Mouse (Mus musculus) MEL (cell line): ENCODE data around the gene Ndufs2. TPM values are rescaled to one million over a fixed set of nuclear protein-coding genes. Genes with fewer than 3 reads are reported as not detected.

Experiments
- DNase-seq: peaks from one replicate; pipeline ENCODE4 v3.0.0; 2011; ENCODE audit warnings: low read depth, low spot score
- H3K27ac ChIP-seq: 2 replicates; pipeline ENCODE4 v1.5.1; 2012; ENCODE audit warnings: low read depth, mild to moderate bottlenecking, control low read depth, low read length, moderate library complexity; ENCODE audit not compliant: control insufficient read depth
- H3K27me3 ChIP-seq, 2 experiments: fragments of 150-350 bp in 1 of 2; sonication (generic) in 1 of 2; 2 replicates each; pipeline ENCODE4 v1.6.1; 2012; ENCODE audit warnings: low read length in 2 of 2, mild to moderate bottlenecking in 2 of 2, improper control_type of control experiment in 1 of 2, moderate library complexity in 1 of 2; ENCODE audit not compliant: insufficient read depth in 2 of 2, control insufficient read depth in 1 of 2
- H3K36me3 ChIP-seq, 2 experiments: 2 replicates each; pipeline ENCODE4 v1.6.1; 2012 to 2014; ENCODE audit warnings: low read length in 2 of 2, improper control_type of control experiment in 1 of 2, inconsistent platforms in 1 of 2, mild to moderate bottlenecking in 1 of 2; ENCODE audit not compliant: insufficient read depth in 2 of 2, control insufficient read depth in 1 of 2
- H3K4me1 ChIP-seq, 2 experiments: fragments of 150-350 bp in 1 of 2; sonication (generic) in 1 of 2; 2 replicates each; pipeline ENCODE4 v1.6.1; 2012; ENCODE audit warnings: low read length in 2 of 2, improper control_type of control experiment in 1 of 2, mild to moderate bottlenecking in 1 of 2; ENCODE audit not compliant: insufficient read depth in 2 of 2, control insufficient read depth in 1 of 2
- H3K4me3 ChIP-seq, 2 experiments: fragments of 150-350 bp in 1 of 2; sonication (generic) in 1 of 2; 2 replicates each; pipeline ENCODE4 v1.5.1; 2012; ENCODE audit warnings: low read depth in 2 of 2, low read length in 2 of 2, mild to moderate bottlenecking in 2 of 2, moderate library complexity in 2 of 2, control low read depth in 1 of 2, improper control_type of control experiment in 1 of 2; ENCODE audit not compliant: control insufficient read depth in 1 of 2, insufficient read depth in 1 of 2
- H3K79me2 ChIP-seq: 2 replicates; pipeline ENCODE4 v1.6.1; 2012; ENCODE audit warnings: mild to moderate bottlenecking, low read length, moderate library complexity; ENCODE audit not compliant: control insufficient read depth, poor library complexity, insufficient read depth
- H3K9ac ChIP-seq: 2 replicates; pipeline ENCODE4 v1.6.1; 2012; ENCODE audit warnings: low read depth, mild to moderate bottlenecking, control low read depth, low read length, moderate library complexity; ENCODE audit not compliant: control insufficient read depth, poor library complexity, severe bottlenecking
- H3K9me3 ChIP-seq: fragments of 150-350 bp; sonication (generic); replicated peaks from 2 replicates; pipeline ENCODE4 v1.6.1; 2012; ENCODE audit warnings: mild to moderate bottlenecking, low read length, improper control_type of control experiment, moderate library complexity; ENCODE audit not compliant: insufficient read depth
- CHD1 ChIP-seq: IDR thresholded peaks from 2 replicates; pipeline ENCODE4 v1.6.1; 2012; ENCODE audit warnings: low read depth, mild to moderate bottlenecking, inconsistent platforms, low read length, improper control_type of control experiment
- CHD2 ChIP-seq: IDR thresholded peaks from 2 replicates; pipeline ENCODE4 v1.6.1; 2011; ENCODE audit warnings: low read length, improper control_type of control experiment
- CTCF ChIP-seq, 3 experiments: IDR thresholded peaks in 2 of 3; conservative IDR thresholded peaks in 1 of 3; 2 replicates each; pipeline ENCODE4 v1.5.1; 2011 to 2012; ENCODE audit warnings: low read length in 3 of 3, low read depth in 2 of 3, mild to moderate bottlenecking in 2 of 3, improper control_type of control experiment in 1 of 3, inconsistent platforms in 1 of 3, mixed read lengths in 1 of 3, moderate library complexity in 1 of 3; ENCODE audit not compliant: control insufficient read depth in 1 of 3, insufficient read depth in 1 of 3, poor library complexity in 1 of 3, severe bottlenecking in 1 of 3
- ELF1 ChIP-seq: IDR thresholded peaks from 2 replicates; pipeline ENCODE4 v1.6.1; 2014; ENCODE audit warnings: low read depth, mild to moderate bottlenecking, inconsistent platforms, low read length, improper control_type of control experiment, moderate library complexity
- ETS1 ChIP-seq: IDR thresholded peaks from 2 replicates; pipeline ENCODE4 v1.6.1; 2012; ENCODE audit warnings: low read depth, mild to moderate bottlenecking, inconsistent platforms, low read length, improper control_type of control experiment, moderate library complexity
- GABPA ChIP-seq: IDR thresholded peaks from 2 replicates; pipeline ENCODE4 v1.6.1; 2012; ENCODE audit warnings: low read depth, mild to moderate bottlenecking, inconsistent platforms, low read length, improper control_type of control experiment, moderate library complexity
- HCFC1 ChIP-seq: IDR thresholded peaks from 2 replicates; pipeline ENCODE4 v1.6.1; 2012; ENCODE audit warnings: low read depth, mild to moderate bottlenecking, inconsistent platforms, low read length, improper control_type of control experiment, moderate library complexity
- KAT2A ChIP-seq: conservative IDR thresholded peaks from 2 replicates; pipeline ENCODE4 v1.6.1; 2012; ENCODE audit warnings: low read depth, low read length, improper control_type of control experiment, inconsistent platforms
- MAFK ChIP-seq: IDR thresholded peaks from 2 replicates; pipeline ENCODE4 v1.6.1; 2011; ENCODE audit warnings: low read depth, mild to moderate bottlenecking, low read length, improper control_type of control experiment, borderline replicate concordance
- MAX ChIP-seq: IDR thresholded peaks from 2 replicates; pipeline ENCODE4 v1.6.1; 2011; ENCODE audit warnings: low read length, improper control_type of control experiment
- MAZ ChIP-seq: IDR thresholded peaks from 2 replicates; pipeline ENCODE4 v1.6.1; 2012; ENCODE audit warnings: low read depth, mild to moderate bottlenecking, inconsistent platforms, low read length, improper control_type of control experiment
- MYB ChIP-seq: IDR thresholded peaks from 2 replicates; pipeline ENCODE4 v1.6.1; 2011; ENCODE audit warnings: mild to moderate bottlenecking, low read depth, low read length, improper control_type of control experiment
- MYC ChIP-seq: IDR thresholded peaks from 2 replicates; pipeline ENCODE4 v1.6.1; 2011; ENCODE audit warnings: low read depth, mild to moderate bottlenecking, low read length, improper control_type of control experiment, moderate library complexity
- NRF1 ChIP-seq: IDR thresholded peaks from 2 replicates; pipeline ENCODE4 v1.6.1; 2014; ENCODE audit warnings: low read depth, mild to moderate bottlenecking, inconsistent platforms, low read length, improper control_type of control experiment, moderate library complexity; ENCODE audit not compliant: poor library complexity, insufficient read depth, severe bottlenecking
- POLR2A ChIP-seq, 2 experiments: IDR thresholded peaks; 2 replicates each; pipeline ENCODE4 v1.6.1; 2011 to 2012; ENCODE audit warnings: low read length in 2 of 2, mild to moderate bottlenecking in 2 of 2, control low read depth in 1 of 2, improper control_type of control experiment in 1 of 2, low read depth in 1 of 2, moderate library complexity in 1 of 2; ENCODE audit not compliant: control insufficient read depth in 1 of 2, insufficient read depth in 1 of 2, poor library complexity in 1 of 2
- RCOR1 ChIP-seq: IDR thresholded peaks from 2 replicates; pipeline ENCODE4 v1.6.1; 2012; ENCODE audit warnings: low read depth, mild to moderate bottlenecking, inconsistent platforms, low read length, improper control_type of control experiment
- SIN3A ChIP-seq: IDR thresholded peaks from 2 replicates; pipeline ENCODE4 v1.6.1; 2012; ENCODE audit warnings: low read length, improper control_type of control experiment, inconsistent platforms
- SMC3 ChIP-seq: IDR thresholded peaks from 2 replicates; pipeline ENCODE4 v1.6.1; 2011; ENCODE audit warnings: low read depth, low read length, improper control_type of control experiment
- TAL1 ChIP-seq: IDR thresholded peaks from 2 replicates; pipeline ENCODE4 v1.6.1; 2012; ENCODE audit warnings: mild to moderate bottlenecking, inconsistent platforms, low read length, moderate library complexity, mixed read lengths
- TBP ChIP-seq: IDR thresholded peaks from 2 replicates; pipeline ENCODE4 v1.8.0; 2011; ENCODE audit warnings: low read depth, low read length, improper control_type of control experiment
- TCF12 ChIP-seq: IDR thresholded peaks from 2 replicates; pipeline ENCODE4 v1.6.1; 2014; ENCODE audit warnings: low read depth, mild to moderate bottlenecking, inconsistent platforms, low read length, improper control_type of control experiment, moderate library complexity
- UBTF ChIP-seq: IDR thresholded peaks from 2 replicates; pipeline ENCODE4 v1.6.1; 2012; ENCODE audit warnings: low read depth, mild to moderate bottlenecking, inconsistent platforms, low read length, improper control_type of control experiment, moderate library complexity, borderline replicate concordance; ENCODE audit not compliant: insufficient read depth
- USF2 ChIP-seq, 2 experiments: IDR thresholded peaks; 2 replicates each; pipeline ENCODE4 v1.6.1; 2011 to 2012; ENCODE audit warnings: improper control_type of control experiment in 2 of 2, low read length in 2 of 2, borderline replicate concordance in 1 of 2, inconsistent platforms in 1 of 2, low read depth in 1 of 2, mild to moderate bottlenecking in 1 of 2; ENCODE audit not compliant: insufficient read depth in 1 of 2
- ZC3H11A ChIP-seq: IDR thresholded peaks from 2 replicates; pipeline ENCODE4 v1.6.1; 2012; ENCODE audit warnings: low read depth, mild to moderate bottlenecking, inconsistent platforms, low read length, improper control_type of control experiment
- ZKSCAN1 ChIP-seq: IDR thresholded peaks from 2 replicates; pipeline ENCODE4 v1.6.1; 2012; ENCODE audit warnings: low read depth, mild to moderate bottlenecking, inconsistent platforms, low read length, improper control_type of control experiment, moderate library complexity
- polyA plus RNA-seq, 2 experiments: library from polyadenylated mRNA; stranded (reverse) in 1 of 2; unstranded in 1 of 2; fragments of >175 nt in 1 of 2; fragments of >200 nt in 1 of 2; gene quantifications; 2 replicates each; pipeline versions ENCODE4 v1.2.1 to v1.2.4; 2012; ENCODE audit warnings: low replicate concordance in 2 of 2, low read depth in 1 of 2; ENCODE audit not compliant: insufficient read length in 2 of 2, insufficient read depth in 1 of 2, missing spikeins in 1 of 2
- total RNA-seq: library from RNA; depleted of rRNA; stranded (reverse); fragments of 300-350 nt; gene quantifications from 2 replicates; pipeline ENCODE4 v1.2.3, GENCODE M21; 2012

The Ndufs2 gene
- total and polyA plus RNA-seq, 3 experiments, result 169 to 415 (median 292) TPM

DNA sequence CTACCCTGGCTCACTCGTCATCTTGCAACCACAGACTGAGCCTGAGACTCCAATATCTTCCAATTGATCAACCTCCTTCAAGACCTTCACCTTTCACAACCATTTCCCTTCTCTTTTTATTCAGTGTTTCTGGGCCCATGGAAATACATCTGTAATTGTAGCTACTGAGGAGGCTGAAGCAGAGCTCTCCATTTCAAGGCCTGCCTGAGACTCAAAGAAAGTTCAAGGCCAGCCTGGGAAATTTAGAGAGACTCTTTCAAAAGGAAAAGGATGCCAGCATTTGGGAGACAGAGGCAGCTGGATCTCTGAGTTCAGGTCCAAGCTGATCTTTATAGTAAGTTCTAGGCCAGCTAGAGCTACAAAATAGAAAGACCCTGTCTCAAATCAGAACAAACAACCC lies 23.3 kb downstream of the Ndufs2 start:
- Histone ChIP-seq H3K9ac (no peak overlapping the region), H3K4me1 (peaks cover 0 to 6% of the 10 kb centered on the region in 2 experiments; a peak in 3 of 4 replicates), H3K4me3 (no peak overlapping the region), H3K27me3 (no peaks in the 10 kb centered on the region), H3K36me3 (peaks cover 0 to 4% of the 10 kb centered on the region in 2 experiments; a peak in 2 of 4 replicates), H3K27ac (no peak overlapping the region), H3K9me3 (no peaks in the 10 kb centered on the region), H3K79me2 (no peaks in the 10 kb centered on the region)
- TF ChIP-seq MYC (no peak), ZC3H11A (no peak), GABPA (no peak), ELF1 (no peak)
- no peak for DNase-seq

DNA sequence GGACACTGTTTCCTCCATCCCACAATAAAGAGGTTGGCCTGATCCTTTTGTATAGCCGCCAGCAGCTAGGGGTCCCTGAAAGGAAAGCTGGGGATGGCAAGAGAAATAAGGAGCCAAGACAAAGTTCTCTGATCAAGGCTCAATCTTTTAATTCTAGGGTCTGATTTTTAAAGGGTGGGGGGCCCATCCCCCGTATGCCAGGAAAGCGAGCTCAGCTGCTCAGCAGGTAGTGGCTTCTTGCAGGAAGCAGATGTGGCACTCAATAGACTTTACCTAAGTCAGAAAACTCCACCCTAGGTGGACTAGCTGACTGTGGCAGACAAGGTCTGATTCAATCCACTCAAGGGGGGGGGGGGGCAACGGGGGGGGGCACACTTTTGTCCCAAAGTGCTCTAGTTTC lies 24.4 kb downstream of the Ndufs2 start:
- H3K9ac ChIP-seq, result no peak overlapping the region
- H3K27ac ChIP-seq, result no peak overlapping the region

DNA sequence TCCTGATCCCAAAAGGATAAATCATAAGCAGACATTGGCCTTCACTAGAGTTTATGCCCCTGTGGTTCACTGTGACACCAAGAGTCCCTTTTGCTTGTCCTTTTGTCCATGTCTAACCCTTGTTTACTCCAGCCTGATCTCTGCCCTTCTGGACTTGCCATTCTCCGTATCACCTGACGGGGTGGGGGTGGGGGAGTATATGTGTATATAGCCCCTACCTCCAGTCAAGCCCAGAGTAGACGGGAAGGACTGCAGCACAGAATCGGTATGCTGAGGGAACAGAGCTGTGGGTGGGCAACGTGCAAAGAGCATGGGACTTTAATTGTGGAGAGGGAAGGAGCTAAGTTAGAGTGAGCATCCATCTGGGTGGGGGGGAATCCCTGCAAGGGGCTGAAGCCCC lies 26.3 kb downstream of the Ndufs2 start, which contains the start of gene Apoa2:
TSS of gene Apoa2 (plus strand) at position 198 of the 400 bp plus-strand sequence.
- peaks cover 0 to 8% of the 10 kb centered on the region in 2 experiments; a peak in 1 of 4 replicates for H3K4me1 ChIP-seq

More for the DNA sequence above, 24.4 kb downstream of the Ndufs2 start:
- Histone ChIP-seq H3K27me3 (no peaks in the 10 kb centered on the region), H3K9me3 (no peaks in the 10 kb centered on the region), H3K4me3 (no peak overlapping the region), H3K36me3 (peaks cover 0 to 3% of the 10 kb centered on the region in 2 experiments; a peak in 2 of 4 replicates), H3K79me2 (peaks cover 2% of the 10 kb centered on the region; the same call in 1 of the 2 replicates), H3K4me1 (peaks cover 0 to 3% of the 10 kb centered on the region in 2 experiments; a peak in 1 of 4 replicates)
- no peak for DNase-seq
- TF ChIP-seq MYB, result no peak
- no peak for TF ChIP-seq MAZ
- no peak for TF ChIP-seq ZC3H11A
- no peak for TF ChIP-seq POLR2A (IDR thresholded peaks at IDR 0.05; ENCODE audit: control insufficient read depth in 1 of 2, insufficient read depth in 1 of 2, low read depth in 1 of 2, low read length in 2 of 2, poor library complexity in 1 of 2)
- TF ChIP-seq MYC, result no peak
- no peak for TF ChIP-seq SIN3A
- TF ChIP-seq GABPA, result no peak
- no peak for TF ChIP-seq TBP
- no peak for TF ChIP-seq HCFC1
- no peak for TF ChIP-seq MAX
- TF ChIP-seq ETS1, result no peak

More for the DNA sequence above, 26.3 kb downstream of the Ndufs2 start, which contains the start of gene Apoa2:
- H3K79me2 ChIP-seq, result peaks cover 2% of the 10 kb centered on the region; the same call in 1 of the 2 replicates
- no peaks in the 10 kb centered on the region for H3K9me3 ChIP-seq
- no peaks in the 10 kb centered on the region for H3K27me3 ChIP-seq
- H3K4me3 ChIP-seq, result no peak within 1 kb of the TSS
- peaks cover 0 to 3% of the 10 kb centered on the region in 2 experiments; a peak in 2 of 4 replicates for H3K36me3 ChIP-seq
- H3K27ac ChIP-seq, result no peak within 1 kb of the TSS
- TF ChIP-seq ZC3H11A (no peak), ZKSCAN1 (no peak), GABPA (no peak), MAX (no peak), USF2 (IDR thresholded peaks at IDR 0.05; ENCODE audit: borderline replicate concordance in 1 of 2, insufficient read depth in 1 of 2, low read depth in 1 of 2, low read length in 2 of 2) (no peak), UBTF (no peak), CHD1 (no peak), CTCF (IDR thresholded peaks at IDR 0.05 in 2 of 3, conservative IDR thresholded peaks at IDR 0.05 in 1 of 3; ENCODE audit: control insufficient read depth in 1 of 3, insufficient read depth in 1 of 3, low read depth in 2 of 3, low read length in 3 of 3, poor library complexity in 1 of 3, severe bottlenecking in 1 of 3) (no peak), HCFC1 (no peak), KAT2A (no peak), CHD2 (no peak), TCF12 (no peak), TAL1 (no peak), SMC3 (no peak), RCOR1 (no peak), MAFK (no peak), MYC (no peak), NRF1 (no peak)
- H3K9ac ChIP-seq, result no peak within 1 kb of the TSS
- no peak for DNase-seq
